In the genomic region with DNA sequence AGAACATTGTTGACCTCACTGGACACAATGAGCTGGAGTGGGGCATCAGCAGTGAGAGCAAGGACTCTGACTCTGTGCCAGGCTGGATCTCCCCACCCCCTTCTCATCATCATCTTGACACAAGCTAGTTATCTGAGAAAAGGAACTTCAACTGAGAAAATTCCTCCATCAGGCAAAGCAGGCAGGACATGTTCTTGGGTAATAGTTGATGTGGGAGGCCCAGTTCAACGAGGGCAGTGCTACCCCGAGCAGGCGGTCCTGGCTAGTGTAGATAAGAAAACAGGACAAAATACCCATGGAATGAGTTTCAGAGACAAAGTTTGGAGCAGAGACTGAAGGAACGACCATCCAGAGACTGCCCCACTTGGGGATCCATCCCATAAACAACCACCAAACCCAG, we compare ENCODE assay signal across 25 mouse cellular contexts.
DNase-seq lines count a peak whose midpoint lies in the region; ATAC-seq and TF ChIP-seq lines count a peak whose summit lies in the region.
"Had no signal": no experiment of that assay in that cellular context is flagged by ENCODE, and none has a peak within 500 bp of the region (broad histone marks: within the 10 kb centered on the region; RNA-seq: fewer than 3 reads in every experiment).

No protein-coding gene starts in this region.

- peak; percentile 31 for DNase-seq in forebrain, embryonic 11.5 days (ENCODE audit: low spot score)
- DNase-seq in urinary bladder, postnatal 25 days (ENCODE audit: low spot score) = no peak
- DNase-seq in left cerebral cortex, adult 8-10 months (ENCODE audit: low spot score in 2 of 2) = no peak
- no peak for DNase-seq in neural tube, embryonic 10.5 days (ENCODE audit: extremely low spot score, low spot score)
- DNase-seq: adrenal gland, postnatal 36 days; cerebellum, adult 2 months; forebrain, postnatal 0 days; gastrocnemius, postnatal 14 days; heart, adult 2 months; kidney, adult 2 months; kidney, postnatal 10 days; lung, adult 18-20 months; lung, postnatal 10 days; right cerebral cortex, postnatal 25 days; spleen, adult 18-20 months; thymus, adult 18-20 months; thymus, postnatal 36 days had no signal

- no peak for TF ChIP-seq CTCF in bone marrow macrophage, adult 2 months (IDR thresholded peaks at IDR 0.05; ENCODE audit: low read depth, low read length)

- no peaks in the 10 kb centered on the region for H3K79me2 ChIP-seq in macrophage (ENCODE audit: inconsistent target)

- 92% methylated on average over 4 of the region's 4 CpGs for WGBS in forebrain, embryonic 11.5 days
- 93% methylated on average over 4 of the region's 4 CpGs for WGBS in forebrain, embryonic 16.5 days
- WGBS in liver, embryonic 12.5 days (ENCODE audit: insufficient replicate concordance) = 21% methylated on average over 4 of the region's 4 CpGs
- 38% methylated on average over 4 of the region's 4 CpGs for WGBS in macrophage (ENCODE audit: missing documents)

- no peaks in the 10 kb centered on the region; the same call in 1 of the 2 replicates for H3K4me1 ChIP-seq in forebrain, embryonic 11.5 days (replicated peaks; ENCODE audit: control insufficient read depth, insufficient read depth, low read length)
- H3K4me1 ChIP-seq in forebrain, embryonic 16.5 days (replicated peaks; ENCODE audit: control insufficient read depth, insufficient read depth, low read length) = no peaks in the 10 kb centered on the region
- H3K4me1 ChIP-seq in bone marrow macrophage, adult 2 months (ENCODE audit: control insufficient read depth, insufficient read depth, low read length) = peaks cover 42% of the 10 kb centered on the region
- peaks cover 34% of the 10 kb centered on the region for H3K4me1 ChIP-seq in liver, embryonic 12.5 days
- H3K4me1 ChIP-seq: embryonic facial prominence, embryonic 15.5 days; hindbrain, embryonic 15.5 days; limb, embryonic 10.5 days; midbrain, embryonic 12.5 days had no signal

- H3K9ac ChIP-seq in forebrain, embryonic 11.5 days (ENCODE audit: low read length) = no peak overlapping the region
- no peak overlapping the region for H3K9ac ChIP-seq in forebrain, embryonic 16.5 days (replicated peaks; ENCODE audit: low read depth, low read length)
- no peak overlapping the region for H3K9ac ChIP-seq in liver, embryonic 12.5 days
- H3K9ac ChIP-seq: embryonic facial prominence, embryonic 15.5 days; forebrain, postnatal 0 days; hindbrain, embryonic 15.5 days; midbrain, embryonic 12.5 days had no signal

- H3K9me3 ChIP-seq in forebrain, embryonic 11.5 days (ENCODE audit: control insufficient read depth, low read length) = no peaks in the 10 kb centered on the region
- no peaks in the 10 kb centered on the region for H3K9me3 ChIP-seq in forebrain, embryonic 16.5 days (ENCODE audit: control insufficient read depth, low read length)
- no peaks in the 10 kb centered on the region for H3K9me3 ChIP-seq in liver, embryonic 12.5 days (replicated peaks)
- H3K9me3 ChIP-seq: embryonic facial prominence, embryonic 15.5 days; hindbrain, embryonic 15.5 days; limb, embryonic 10.5 days; midbrain, embryonic 12.5 days had no signal

- no peak overlapping the region for H3K27ac ChIP-seq in forebrain, embryonic 11.5 days (ENCODE audit: low read depth, low read length)
- no peak overlapping the region for H3K27ac ChIP-seq in forebrain, embryonic 16.5 days (ENCODE audit: low read length)
- H3K27ac ChIP-seq in bone marrow macrophage, adult 2 months (ENCODE audit: insufficient read depth, low read depth, low read length) = peak overlapping the region; percentile 95
- peak overlapping the region; percentile 78 for H3K27ac ChIP-seq in liver, embryonic 12.5 days
- H3K27ac ChIP-seq in macrophage = peak overlapping the region; percentile 94
- H3K27ac ChIP-seq: embryonic facial prominence, embryonic 15.5 days; heart, adult 2 months; hindbrain, embryonic 15.5 days; limb, embryonic 10.5 days; midbrain, embryonic 12.5 days had no signal

- TF ChIP-seq POLR2A in bone marrow macrophage, adult 2 months (IDR thresholded peaks at IDR 0.05; ENCODE audit: borderline replicate concordance, low read depth, low read length) = no peak

- H3K36me3 ChIP-seq in forebrain, embryonic 11.5 days (ENCODE audit: control insufficient read depth, insufficient read depth, low read length) = no peaks in the 10 kb centered on the region
- H3K36me3 ChIP-seq in forebrain, embryonic 16.5 days (ENCODE audit: control insufficient read depth, insufficient read depth) = no peaks in the 10 kb centered on the region
- H3K36me3 ChIP-seq in liver, embryonic 12.5 days = no peaks in the 10 kb centered on the region
- H3K36me3 ChIP-seq in macrophage (ENCODE audit: inconsistent target) = no peaks in the 10 kb centered on the region
- H3K36me3 ChIP-seq: embryonic facial prominence, embryonic 15.5 days; hindbrain, embryonic 15.5 days; limb, embryonic 10.5 days; midbrain, embryonic 12.5 days had no signal

- no peaks in the 10 kb centered on the region for H3K27me3 ChIP-seq in forebrain, embryonic 11.5 days (ENCODE audit: control insufficient read depth, insufficient read depth, low read length)
- H3K27me3 ChIP-seq in forebrain, embryonic 16.5 days (replicated peaks; ENCODE audit: control insufficient read depth, insufficient read depth, low read length) = no peaks in the 10 kb centered on the region
- H3K27me3 ChIP-seq in liver, embryonic 12.5 days (replicated peaks) = no peaks in the 10 kb centered on the region
- H3K27me3 ChIP-seq: embryonic facial prominence, embryonic 15.5 days; hindbrain, embryonic 15.5 days had no signal

- H3K4me2 ChIP-seq in forebrain, embryonic 11.5 days (ENCODE audit: low read depth, low read length, severe bottlenecking) = no peak overlapping the region
- H3K4me2 ChIP-seq in forebrain, embryonic 16.5 days (ENCODE audit: low read length) = no peak overlapping the region
- peak overlapping the region; percentile 27; the same call in 1 of the 2 replicates for H3K4me2 ChIP-seq in liver, embryonic 12.5 days
- H3K4me2 ChIP-seq: embryonic facial prominence, embryonic 15.5 days; hindbrain, embryonic 15.5 days; midbrain, embryonic 12.5 days had no signal

- no peak for ATAC-seq in forebrain, embryonic 11.5 days (replicated peaks; ENCODE audit: low FRiP score)
- ATAC-seq in forebrain, embryonic 16.5 days = no peak
- peak; percentile 93 for ATAC-seq in liver, embryonic 12.5 days
- ATAC-seq: forebrain, postnatal 0 days had no signal

- H3K4me3 ChIP-seq in forebrain, embryonic 11.5 days (ENCODE audit: low read depth, low read length) = no peak overlapping the region
- H3K4me3 ChIP-seq in forebrain, embryonic 16.5 days (replicated peaks; ENCODE audit: low read length) = no peak overlapping the region
- no peak overlapping the region; the same call in 1 of the 2 replicates for H3K4me3 ChIP-seq in bone marrow macrophage, adult 2 months (ENCODE audit: insufficient read depth, low read length)
- no peak overlapping the region for H3K4me3 ChIP-seq in liver, embryonic 12.5 days
- H3K4me3 ChIP-seq in macrophage (ENCODE audit: inconsistent target) = no peak overlapping the region
- H3K4me3 ChIP-seq: embryonic facial prominence, embryonic 15.5 days; heart, adult 2 months; hindbrain, embryonic 15.5 days; limb, embryonic 10.5 days; midbrain, embryonic 12.5 days had no signal

Comparison
In these comparisons a context has a peak if more than half of its experiments do, and no peak if none do; other contexts are left out.
1. H3K27ac ChIP-seq: peak in bone marrow macrophage, adult 2 months (single experiment), liver, embryonic 12.5 days (single experiment) and macrophage (single experiment); none in forebrain, embryonic 11.5 days (single experiment) and forebrain, embryonic 16.5 days (single experiment).